Mouse (Mus musculus) mature B cell (primary cell): Measurements from ENCODE around the gene Nrde2.
"Not testable (repeated sequence)": the region's sequence is repeated elsewhere in the genome, so short reads cannot be mapped to it uniquely, and the experiment has no call there.

Experiments
- in situ Hi-C: fragments of 300-500 bp; cut with MboI; formaldehyde crosslinking; loops from 2 replicates; pipeline ENCODE4 v1.14.3; 2019

Gene Nrde2

GRCm38 (mm10) chr12:100159261-100159975 lies at the start of gene Nrde2:
Nrde2 (minus strand) TSS chr12:100159653.
- in situ Hi-C loops = no loop called here

GRCm38 (mm10) chr12:100206926-100207325 lies 47.5 kb upstream of the Nrde2 start:
- in situ Hi-C loops = no loop called here

GRCm38 (mm10) chr12:100206521-100206920 lies 47.1 kb upstream of the Nrde2 start:
- in situ Hi-C loops = no loop called here

- in situ Hi-C loops = no loop called here
These were observed 45.7 kb upstream of the Nrde2 start for GRCm38 (mm10) chr12:100205156-100205555.

- in situ Hi-C loops = no loop called here
These were observed 44.3 kb upstream of the Nrde2 start for GRCm38 (mm10) chr12:100203759-100204158.

GRCm38 (mm10) chr12:100201838-100202237 lies 42.4 kb upstream of the Nrde2 start:
- in situ Hi-C loops = no loop called here

- in situ Hi-C loops = no loop called here
These were observed 41.9 kb upstream of the Nrde2 start for GRCm38 (mm10) chr12:100201363-100201711.

GRCm38 (mm10) chr12:100200645-100201362 lies 41.4 kb upstream of the Nrde2 start:
- in situ Hi-C loops = no loop called here

GRCm38 (mm10) chr12:100199891-100200644 lies 40.6 kb upstream of the Nrde2 start:
- in situ Hi-C loops = no loop called here

- in situ Hi-C loops = no loop called here
These were observed 39.7 kb upstream of the Nrde2 start, which contains the start of gene Calm1 for GRCm38 (mm10) chr12:100198967-100199660. Calm1 (plus strand) TSS chr12:100199435.

- in situ Hi-C loops = no loop called here
These were observed 37.3 kb upstream of the Nrde2 start for GRCm38 (mm10) chr12:100196786-100197185.

- in situ Hi-C loops = no loop called here
These were observed 34.7 kb upstream of the Nrde2 start for GRCm38 (mm10) chr12:100194181-100194580.

- in situ Hi-C loops = no loop called here
These were observed 31.3 kb upstream of the Nrde2 start for GRCm38 (mm10) chr12:100190802-100191201.

- in situ Hi-C loops = no loop called here
These were observed 28.4 kb upstream of the Nrde2 start for GRCm38 (mm10) chr12:100187756-100188430.

- in situ Hi-C loops = no loop called here
These were observed 27.7 kb upstream of the Nrde2 start for GRCm38 (mm10) chr12:100187013-100187755.

GRCm38 (mm10) chr12:100186376-100186775 lies 26.9 kb upstream of the Nrde2 start:
- in situ Hi-C loops = no loop called here

- in situ Hi-C loops = no loop called here
These were observed 26.4 kb upstream of the Nrde2 start for GRCm38 (mm10) chr12:100185897-100186296.

- in situ Hi-C loops = not testable (repeated sequence)
These were observed 25.5 kb upstream of the Nrde2 start for GRCm38 (mm10) chr12:100184976-100185375.

- in situ Hi-C loops = no loop called here
These were observed 24.5 kb upstream of the Nrde2 start for GRCm38 (mm10) chr12:100183970-100184369.

- in situ Hi-C loops = no loop called here
These were observed 23.2 kb upstream of the Nrde2 start for GRCm38 (mm10) chr12:100182676-100183075.

- in situ Hi-C loops = no loop called here
These were observed 21.3 kb upstream of the Nrde2 start for GRCm38 (mm10) chr12:100180802-100181201.
